Mouse (Mus musculus) v-Abl transformed pro-B cells (cell line): ENCODE results near the gene Kmt2b.

Experiments used
- in situ Hi-C, 2 experiments: fragments of 400-800 bp; cut with MboI; formaldehyde crosslinking; loops; one replicate each; pipeline ENCODE4 v1.15.1; 2025; ENCODE audit not compliant: unreplicated experiment in 2 of 2

Gene Kmt2b

GRCm38 (mm10) chr7:30604424-30604823 is 15.9 kb upstream of the Kmt2b start:
- in situ Hi-C loops = loop anchor here in 1 of 2 experiments (25.0 kb wide), 1 partner anchor 267 kb away; no protein-coding TSS in a partner anchor

- in situ Hi-C loops = loop anchor here in 1 of 2 experiments (25.0 kb wide), 1 partner anchor 265 kb away; no protein-coding TSS in a partner anchor
Observed at GRCm38 (mm10) chr7:30602583-30602982, 14.1 kb upstream of the Kmt2b start.

- in situ Hi-C loops = loop anchor here in 1 of 2 experiments (25.0 kb wide), 1 partner anchor 263 kb away; no protein-coding TSS in a partner anchor
Observed at GRCm38 (mm10) chr7:30600651-30601050, 12.1 kb upstream of the Kmt2b start.

GRCm38 (mm10) chr7:30599933-30600353 is 11.4 kb upstream of the Kmt2b start:
- in situ Hi-C loops = loop anchor here in 1 of 2 experiments (25.0 kb wide), 1 partner anchor 263 kb away; no protein-coding TSS in a partner anchor

DNA sequence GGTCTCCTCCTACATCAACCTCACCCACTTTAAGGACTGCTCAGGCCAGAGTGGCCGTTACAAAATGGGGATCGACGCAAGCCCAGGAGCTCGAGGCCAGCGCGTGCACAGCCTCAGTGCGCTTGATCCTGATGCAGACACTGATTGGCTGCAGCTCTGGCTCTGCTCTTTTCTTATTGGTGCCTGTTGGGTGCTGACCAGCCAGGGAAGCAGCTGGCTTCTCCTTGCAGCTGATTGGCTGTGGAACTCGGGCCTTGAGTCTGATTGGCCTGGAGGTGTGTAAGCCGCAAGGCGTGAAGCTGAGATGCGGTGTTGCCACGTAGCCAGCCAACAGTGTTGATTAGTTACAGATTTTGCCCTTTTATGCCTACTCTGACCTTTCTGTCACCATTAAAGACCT is 10.3 kb upstream of the Kmt2b start, which contains the start of gene Zbtb32:
TSS of gene Zbtb32 (minus strand) at position 124 of the 400 bp plus-strand sequence.
- in situ Hi-C loops = no loop called here

- in situ Hi-C loops = no loop called here
Observed at GRCm38 (mm10) chr7:30596811-30597210, 8.3 kb upstream of the Kmt2b start.

GRCm38 (mm10) chr7:30596093-30596492 is 7.6 kb upstream of the Kmt2b start:
- in situ Hi-C loops = no loop called here

DNA sequence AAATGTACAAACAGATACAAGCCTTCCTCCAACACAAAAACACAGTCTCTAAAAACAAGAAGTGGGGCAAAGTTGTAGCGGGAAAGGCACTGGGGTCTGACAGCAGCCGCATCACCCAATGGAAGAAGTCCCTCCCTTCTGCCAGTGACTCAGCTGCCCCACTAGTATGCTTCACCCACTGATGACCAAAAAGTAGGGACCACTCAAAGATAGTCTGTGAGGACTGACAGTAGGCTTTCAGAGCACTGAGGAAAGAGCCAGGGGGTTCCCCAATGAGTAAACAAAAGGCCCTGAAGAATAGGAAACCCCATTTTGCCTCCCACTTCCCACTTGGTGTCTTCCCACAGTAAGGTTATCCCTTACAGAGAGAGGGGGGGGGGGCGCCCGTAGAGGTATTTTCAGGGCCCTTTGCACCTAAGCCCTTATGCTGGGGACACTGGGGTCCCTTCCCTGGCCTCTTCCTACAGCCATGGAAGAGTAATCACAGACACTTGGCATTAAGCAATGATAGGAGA is 6.0 kb upstream of the Kmt2b start:
- in situ Hi-C loops = no loop called here

GRCm38 (mm10) chr7:30593579-30594509 is 5.3 kb upstream of the Kmt2b start:
- in situ Hi-C loops = no loop called here

DNA sequence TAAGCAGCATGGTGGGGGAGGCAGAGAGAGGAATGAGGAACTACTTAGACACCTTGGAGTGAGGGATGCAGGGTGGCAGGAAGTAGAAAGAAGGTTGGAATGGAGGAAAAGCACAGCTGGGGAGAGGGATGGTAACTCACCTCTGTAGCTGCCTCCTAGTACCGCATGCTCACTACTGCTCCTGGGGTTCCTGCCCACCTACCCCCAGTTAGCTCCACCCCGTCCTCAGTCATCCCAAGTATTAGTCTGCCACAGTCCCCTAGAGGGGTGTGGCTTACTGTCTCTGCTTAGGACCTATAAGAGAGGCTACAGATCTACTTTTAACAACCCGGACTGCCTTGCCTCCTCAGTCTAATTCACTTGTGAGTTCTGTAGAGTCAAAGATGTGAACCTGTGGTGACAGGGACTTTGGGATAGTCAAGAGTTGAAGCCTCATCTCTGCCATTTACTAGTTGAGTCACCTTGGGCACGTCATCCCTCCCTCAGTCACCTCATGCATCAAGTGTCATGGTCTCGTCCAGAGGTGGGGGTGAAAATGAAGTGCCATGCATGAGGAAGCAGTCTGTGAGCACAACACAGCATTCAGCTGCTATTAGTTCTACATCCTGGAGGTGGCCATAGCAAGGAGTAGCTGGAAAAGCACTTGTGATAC is 4.4 kb upstream of the Kmt2b start:
- in situ Hi-C loops = no loop called here

DNA sequence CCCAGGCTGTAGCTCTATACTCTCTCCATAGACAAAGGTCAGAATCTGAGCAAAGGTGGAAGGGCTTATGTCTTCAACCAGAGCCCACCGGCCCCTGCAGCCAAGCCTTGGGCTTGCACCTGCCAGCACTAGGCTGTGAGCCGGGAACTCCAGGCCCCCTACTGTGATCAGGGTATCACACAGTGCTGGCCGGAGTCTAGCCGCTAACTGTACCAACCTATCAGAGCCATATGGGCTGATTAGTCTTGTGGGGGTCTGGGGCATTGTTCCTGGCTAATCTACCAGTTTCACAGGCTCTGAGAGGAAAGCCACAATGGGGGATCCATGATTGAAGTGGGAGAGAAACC is 3.1 kb upstream of the Kmt2b start:
- in situ Hi-C loops = no loop called here

DNA sequence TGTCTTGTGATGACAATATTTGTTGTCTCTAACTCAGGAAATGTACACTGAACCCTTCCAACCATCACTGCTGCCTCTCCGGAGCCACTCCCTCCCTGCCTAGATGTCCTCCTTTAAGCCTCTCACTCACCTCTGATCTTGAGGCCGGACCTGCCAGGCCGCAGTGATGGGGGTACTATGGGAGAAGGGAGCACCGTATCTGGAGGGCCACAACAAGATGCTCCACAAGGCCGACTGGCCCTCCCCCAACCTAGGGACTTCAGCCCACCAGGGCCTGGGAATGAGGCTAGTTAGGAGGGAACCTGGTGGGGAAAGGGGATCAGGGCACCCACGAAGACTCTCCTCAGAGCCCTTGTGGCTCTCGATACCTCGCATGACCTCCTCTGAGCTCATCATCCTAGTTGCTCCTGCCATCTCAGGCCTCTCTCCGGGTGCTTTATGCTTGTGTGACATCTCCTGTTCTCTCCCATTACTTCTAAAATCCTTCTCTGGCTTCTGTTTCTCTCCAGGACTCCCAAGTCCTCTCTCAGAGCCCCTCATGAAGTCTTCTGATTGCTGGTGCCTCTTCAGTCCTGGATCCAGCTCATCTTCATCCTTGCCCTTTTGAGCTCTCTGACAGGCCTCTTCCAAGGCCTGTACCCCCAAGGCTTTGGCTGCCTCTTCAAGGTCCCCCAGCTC is 2.5 kb upstream of the Kmt2b start:
- in situ Hi-C loops = no loop called here

DNA sequence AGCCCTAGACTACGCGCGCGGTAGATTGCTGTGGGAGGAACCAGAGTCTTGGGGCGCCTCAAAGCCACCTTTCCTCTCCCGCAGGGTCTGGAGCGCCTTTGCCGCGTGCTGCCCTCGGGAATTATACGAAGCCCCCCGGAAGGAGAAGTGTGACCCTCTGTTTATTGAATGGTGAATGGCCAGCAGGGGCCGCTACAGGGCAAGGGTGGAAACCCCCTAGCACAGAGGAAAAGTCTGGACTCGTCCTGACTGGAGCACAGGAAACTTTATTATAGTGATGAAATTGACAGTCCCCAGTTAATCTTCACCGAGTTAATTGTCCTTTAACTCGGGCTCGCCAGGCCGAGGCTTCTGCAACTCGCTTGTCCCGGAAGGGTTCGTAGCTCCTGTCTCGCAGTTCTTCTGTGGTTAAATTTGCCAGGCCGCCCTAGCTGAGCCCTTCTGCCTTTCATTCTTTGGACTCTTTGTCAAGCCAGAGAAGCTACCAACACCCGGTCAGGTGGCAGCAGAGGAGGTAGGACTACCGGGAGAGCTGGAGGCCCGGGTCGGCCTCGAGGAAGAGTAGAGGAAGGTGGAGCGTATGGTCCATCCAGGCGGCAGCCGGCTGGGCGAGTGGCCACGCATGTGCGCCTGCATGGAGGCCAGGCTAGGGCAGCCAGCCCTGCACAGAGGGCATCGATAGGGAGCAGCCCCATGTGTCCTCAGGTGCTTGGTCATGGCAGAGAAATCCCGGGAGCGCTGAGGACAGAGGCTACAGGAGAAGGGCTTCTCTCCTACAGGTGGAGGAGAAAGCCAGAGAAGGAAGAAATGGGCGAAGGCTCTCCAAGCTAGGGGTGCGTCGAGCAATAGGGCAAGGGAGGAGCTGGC is 1.1 kb upstream of the Kmt2b start:
- in situ Hi-C loops = no loop called here

DNA sequence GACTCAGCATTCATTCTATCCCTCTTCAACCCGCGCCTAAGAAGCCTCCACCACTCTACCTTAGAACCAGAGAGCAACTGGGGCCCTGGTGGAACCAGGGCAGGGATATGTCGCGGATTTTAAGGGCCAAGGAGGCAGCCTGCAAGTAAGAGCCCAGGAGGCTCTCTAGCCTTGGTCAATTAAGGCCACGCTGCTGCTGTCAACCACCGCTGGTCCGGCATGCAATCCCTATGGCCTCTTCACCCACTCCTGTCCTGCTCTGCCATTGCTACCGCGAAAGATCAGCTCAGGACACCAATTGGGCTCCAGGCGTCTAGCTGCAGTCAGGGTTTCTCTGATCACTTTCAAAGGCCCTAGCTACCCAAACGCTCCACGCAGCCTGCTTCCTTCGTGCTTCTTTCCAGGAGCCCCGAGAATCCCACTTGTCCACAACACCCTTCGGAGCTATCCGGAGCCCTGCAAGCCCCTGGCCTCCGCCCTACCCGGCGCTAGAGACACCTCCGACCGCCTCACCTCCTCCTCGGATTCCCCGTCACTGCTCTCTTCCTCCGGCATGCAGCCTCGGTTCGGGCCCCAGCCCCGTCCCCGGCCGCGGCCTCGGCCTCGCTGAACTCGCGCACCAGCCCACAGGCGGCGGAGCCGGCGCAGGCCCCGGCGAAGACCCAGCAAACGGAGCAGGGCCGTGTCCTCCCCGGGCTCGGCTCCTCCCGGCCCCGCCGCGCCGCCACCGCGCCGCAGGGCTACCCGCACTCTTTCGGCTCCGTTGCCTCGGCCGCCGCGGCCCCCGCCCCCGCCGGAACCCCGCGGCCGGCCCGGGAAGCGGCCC is 471 bp downstream of the Kmt2b start:
- in situ Hi-C loops = no loop called here

DNA sequence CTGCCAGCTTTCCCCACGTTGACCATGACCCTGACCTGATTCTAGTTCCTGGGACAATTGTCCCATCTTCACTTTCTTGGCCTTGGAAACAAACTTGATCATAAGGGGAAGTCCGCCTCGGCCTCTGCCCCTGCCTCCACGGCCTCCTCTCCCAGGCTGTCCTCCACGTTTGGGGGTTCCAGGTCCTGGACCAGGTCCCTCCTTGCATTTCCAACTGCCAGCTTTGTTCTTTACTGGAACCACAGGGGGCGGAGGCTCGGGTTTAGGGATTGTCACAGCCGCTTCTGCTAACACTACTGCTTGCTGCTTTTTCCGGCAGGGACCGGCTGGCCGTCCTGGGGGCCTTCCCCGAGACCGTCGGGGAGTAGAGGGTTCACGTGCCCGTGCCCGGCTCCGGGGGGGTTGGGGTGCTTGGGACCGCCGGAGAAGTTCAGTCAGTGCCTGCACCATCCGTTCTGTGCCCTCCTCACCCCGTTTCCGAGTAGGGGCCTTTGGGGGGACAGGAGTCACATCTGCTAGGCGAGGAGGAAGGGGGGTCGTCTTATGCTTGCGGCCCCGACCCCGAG is 2.0 kb downstream of the Kmt2b start:
- in situ Hi-C loops = no loop called here

GRCm38 (mm10) chr7:30585170-30585569 is 3.4 kb downstream of the Kmt2b start:
- in situ Hi-C loops = no loop called here

GRCm38 (mm10) chr7:30584339-30584738 is 4.2 kb downstream of the Kmt2b start:
- in situ Hi-C loops = no loop called here

DNA sequence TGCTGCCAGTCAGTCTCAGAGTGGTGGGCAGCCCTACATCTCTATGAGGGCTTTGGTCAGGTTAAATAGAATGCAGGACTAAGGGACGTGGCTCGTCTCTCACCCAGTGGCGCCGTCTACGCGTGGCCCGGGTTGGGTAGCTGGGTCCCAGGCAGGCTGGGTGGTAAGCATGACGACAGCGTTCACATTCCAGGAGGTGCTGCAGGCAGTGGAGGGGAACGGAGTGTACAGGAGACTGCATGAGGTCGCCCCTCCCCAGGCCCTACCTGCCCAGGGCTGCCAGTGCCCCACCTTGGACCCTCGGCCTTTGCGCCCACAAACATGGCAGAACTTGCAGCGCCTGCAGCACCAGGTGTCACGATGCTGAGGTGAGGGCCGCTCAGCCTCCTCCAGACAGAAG is 7.0 kb downstream of the Kmt2b start:
- in situ Hi-C loops = no loop called here

DNA sequence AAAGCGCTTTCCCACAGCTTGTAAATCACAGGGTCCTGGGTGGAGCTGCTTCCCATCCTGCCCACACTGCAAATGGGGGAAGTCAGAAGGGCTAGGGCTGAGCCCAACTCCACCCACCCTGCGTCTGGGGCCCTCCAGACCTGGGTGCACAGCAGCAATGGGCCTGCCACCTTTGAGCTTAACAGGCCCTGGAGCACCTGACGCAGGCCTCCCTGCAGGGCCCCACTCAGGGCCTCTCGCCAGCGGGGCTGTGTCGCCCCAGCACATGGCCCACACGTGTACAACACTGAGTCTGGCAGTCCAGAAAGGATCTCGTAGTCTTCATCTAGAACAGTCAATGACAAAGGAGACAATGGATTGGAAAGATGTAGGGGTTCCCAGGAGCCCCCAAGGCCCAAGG is 8.6 kb downstream of the Kmt2b start:
- in situ Hi-C loops = no loop called here
